14 mouse cellular contexts compared by ENCODE assay signal in genomic region chr11:33800436-33801088, GRCm38 (mm10).
DNase-seq lines count a peak whose midpoint lies in the region; ATAC-seq and TF ChIP-seq lines count a peak whose summit lies in the region.
"Had no signal": no experiment of that assay in that cellular context is flagged by ENCODE, and none has a peak within 500 bp of the region (broad histone marks: within the 10 kb centered on the region; RNA-seq: fewer than 3 reads in every experiment).

No protein-coding gene starts in this region.

- no peak overlapping the region for H3K9ac ChIP-seq in lung, postnatal 0 days (replicated peaks; ENCODE audit: low read depth)
- H3K9ac ChIP-seq in hindbrain, embryonic 14.5 days, result no peak overlapping the region
- H3K9ac ChIP-seq: liver, embryonic 14.5 days had no signal

- H3K4me3 ChIP-seq in gastrocnemius, adult 2 months, result no peak overlapping the region
- no peak overlapping the region for H3K4me3 ChIP-seq in lung, postnatal 0 days (ENCODE audit: low read depth, low read length)
- H3K4me3 ChIP-seq in hindbrain, embryonic 10.5 days, result no peak overlapping the region
- H3K4me3 ChIP-seq in hindbrain, embryonic 14.5 days (replicated peaks; ENCODE audit: low read length), result no peak overlapping the region
- H3K4me3 ChIP-seq: forebrain, embryonic 10.5 days had no signal

- intact Hi-C loops in gastrocnemius, adult 2 months (cut with DNase I), result no loop called here

- peak; percentile 30 for DNase-seq in gastrocnemius, adult 2 months
- DNase-seq in gastrocnemius, postnatal 4 days (ENCODE audit: low spot score in 2 of 2), result no peak
- DNase-seq in layer of hippocampus, adult 18-20 months (ENCODE audit: low spot score in 2 of 2), result peak; percentile 44 to 78
- DNase-seq in layer of hippocampus, postnatal 25 days (ENCODE audit: extremely low spot score in 1 of 2, low spot score in 1 of 2), result no peak
- DNase-seq in heart, adult 9 months (ENCODE audit: low spot score in 2 of 2), result peak; percentile 24 to 58
- DNase-seq in lung, postnatal 0 days (ENCODE audit: low spot score), result peak; percentile 24
- no peak for DNase-seq in hindbrain, embryonic 10.5 days (ENCODE audit: low spot score)
- no peak for DNase-seq in hindbrain, embryonic 14.5 days (ENCODE audit: low spot score)
- DNase-seq: cerebellum, adult 11-12 months; kidney, postnatal 25 days; thymus, postnatal 25 days had no signal

- H3K4me1 ChIP-seq in lung, postnatal 0 days (ENCODE audit: insufficient read depth, low read depth, low read length), result no peaks in the 10 kb centered on the region
- H3K4me1 ChIP-seq in hindbrain, embryonic 10.5 days (replicated peaks), result peaks cover 9% of the 10 kb centered on the region; the same call in 1 of the 2 replicates
- H3K4me1 ChIP-seq in hindbrain, embryonic 14.5 days (replicated peaks; ENCODE audit: control insufficient read depth, insufficient read depth, low read length), result peaks cover 10% of the 10 kb centered on the region; the same call in 1 of the 2 replicates

- TF ChIP-seq CTCF in gastrocnemius, adult 2 months (IDR thresholded peaks at IDR 0.05), result no peak
- no peak for TF ChIP-seq CTCF in lung, postnatal 0 days (IDR thresholded peaks at IDR 0.05)

- no peaks in the 10 kb centered on the region for H3K36me3 ChIP-seq in lung, postnatal 0 days (ENCODE audit: insufficient read depth, low read length)
- H3K36me3 ChIP-seq in hindbrain, embryonic 10.5 days, result no peaks in the 10 kb centered on the region
- H3K36me3 ChIP-seq in hindbrain, embryonic 14.5 days (replicated peaks; ENCODE audit: control insufficient read depth, insufficient read depth), result no peaks in the 10 kb centered on the region
- H3K36me3 ChIP-seq: forebrain, embryonic 10.5 days had no signal

- H3K27me3 ChIP-seq in lung, postnatal 0 days (replicated peaks; ENCODE audit: insufficient read depth, low read length), result no peaks in the 10 kb centered on the region
- no peaks in the 10 kb centered on the region for H3K27me3 ChIP-seq in hindbrain, embryonic 10.5 days (ENCODE audit: insufficient read depth, poor library complexity, severe bottlenecking)
- no peaks in the 10 kb centered on the region for H3K27me3 ChIP-seq in hindbrain, embryonic 14.5 days (ENCODE audit: control insufficient read depth, insufficient read depth, low read length)

- no peak for TF ChIP-seq EP300 in lung, postnatal 0 days (IDR thresholded peaks at IDR 0.05)

- no peaks in the 10 kb centered on the region for H3K9me3 ChIP-seq in lung, postnatal 0 days (ENCODE audit: low read length)
- H3K9me3 ChIP-seq in hindbrain, embryonic 10.5 days, result no peaks in the 10 kb centered on the region
- no peaks in the 10 kb centered on the region for H3K9me3 ChIP-seq in hindbrain, embryonic 14.5 days (ENCODE audit: control insufficient read depth, low read length)
- H3K9me3 ChIP-seq: forebrain, embryonic 10.5 days had no signal

- no peak overlapping the region for H3K4me2 ChIP-seq in lung, postnatal 0 days (replicated peaks; ENCODE audit: low read depth, low read length)
- H3K4me2 ChIP-seq in hindbrain, embryonic 14.5 days (replicated peaks), result no peak overlapping the region

- 35% methylated on average over 10 of the region's 10 CpGs for WGBS in lung, postnatal 0 days
- 70% methylated on average over 10 of the region's 10 CpGs for WGBS in hindbrain, embryonic 10.5 days
- 65% methylated on average over 10 of the region's 10 CpGs for WGBS in hindbrain, embryonic 14.5 days

- ATAC-seq in lung, postnatal 0 days, result no peak
- no peak for ATAC-seq in hindbrain, embryonic 14.5 days (ENCODE audit: low FRiP score)

- no peak overlapping the region for H3K27ac ChIP-seq in gastrocnemius, adult 2 months
- no peak overlapping the region for H3K27ac ChIP-seq in lung, postnatal 0 days (ENCODE audit: low read length)
- H3K27ac ChIP-seq in hindbrain, embryonic 10.5 days, result no peak overlapping the region
- H3K27ac ChIP-seq in hindbrain, embryonic 14.5 days, result no peak overlapping the region
- H3K27ac ChIP-seq: forebrain, embryonic 10.5 days; hindbrain, postnatal 0 days; liver, embryonic 14.5 days had no signal

Comparison
In these comparisons a context has a peak if more than half of its experiments do, and no peak if none do; other contexts are left out.
1. DNase-seq: peak in gastrocnemius, adult 2 months (single experiment), layer of hippocampus, adult 18-20 months (2 of 2), heart, adult 9 months (2 of 2) and lung, postnatal 0 days (single experiment); none in gastrocnemius, postnatal 4 days (0 of 2), layer of hippocampus, postnatal 25 days (0 of 2), hindbrain, embryonic 10.5 days (single experiment) and hindbrain, embryonic 14.5 days (single experiment).